Mouse (Mus musculus) lung, embryonic 15.5 days (tissue): ENCODE measurements at regions not wholly inside any gene's neighbourhood (a gene's known extent, or its start where the extent isn't known, plus 50 kb on each side); places are given as distances from the start of the nearest gene placed in this dataset.

ENCODE experiments used
- ATAC-seq: fragments of 200-750 bp; cut with Nextera tagmentation; 2 replicates; pipeline ENCODE4 v1.8.0; 2017; ENCODE audit warnings: moderate number of reproducible peaks, borderline replicate concordance; ENCODE audit not compliant: low FRiP score, low TSS enrichment; ENCODE audit errors: extremely low read depth
- H3K27ac ChIP-seq: fragments of 300-500 bp; sonication (generic); 2 replicates; pipeline ENCODE4 v1.5.1; 2015; ENCODE audit warnings: moderate library complexity, mild to moderate bottlenecking, inconsistent platforms
- H3K27me3 ChIP-seq: fragments of 300-500 bp; sonication (generic); 2 replicates; pipeline ENCODE4 v1.6.1; 2015; ENCODE audit warnings: inconsistent platforms
- H3K36me3 ChIP-seq: fragments of 300-500 bp; sonication (generic); 2 replicates; pipeline ENCODE4 v1.6.1; 2015; ENCODE audit warnings: inconsistent platforms
- H3K4me1 ChIP-seq: fragments of 300-500 bp; sonication (generic); 2 replicates; pipeline ENCODE4 v1.6.1; 2015; ENCODE audit warnings: inconsistent platforms
- H3K4me2 ChIP-seq: fragments of 300-500 bp; sonication (generic); 2 replicates; pipeline ENCODE4 v1.6.1; 2015; ENCODE audit warnings: inconsistent platforms, mild to moderate bottlenecking, moderate library complexity
- H3K4me3 ChIP-seq: fragments of 300-500 bp; sonication (generic); 2 replicates; pipeline ENCODE4 v1.5.1; 2015; ENCODE audit warnings: mild to moderate bottlenecking, inconsistent platforms
- H3K9ac ChIP-seq: fragments of 300-500 bp; sonication (generic); 2 replicates; pipeline ENCODE4 v1.6.1; 2015; ENCODE audit warnings: inconsistent platforms
- H3K9me3 ChIP-seq: fragments of 300-500 bp; sonication (generic); 2 replicates; pipeline ENCODE4 v1.6.1; 2016; ENCODE audit warnings: inconsistent platforms
- WGBS: fragments of 180-500 bp; shearing (Covaris S2); methylation state at CpG from one replicate; pipeline ENCODE4 v1.1.7; 2015; 5-methylcytosine and 5-hydroxymethylcytosine counted together

DNA sequence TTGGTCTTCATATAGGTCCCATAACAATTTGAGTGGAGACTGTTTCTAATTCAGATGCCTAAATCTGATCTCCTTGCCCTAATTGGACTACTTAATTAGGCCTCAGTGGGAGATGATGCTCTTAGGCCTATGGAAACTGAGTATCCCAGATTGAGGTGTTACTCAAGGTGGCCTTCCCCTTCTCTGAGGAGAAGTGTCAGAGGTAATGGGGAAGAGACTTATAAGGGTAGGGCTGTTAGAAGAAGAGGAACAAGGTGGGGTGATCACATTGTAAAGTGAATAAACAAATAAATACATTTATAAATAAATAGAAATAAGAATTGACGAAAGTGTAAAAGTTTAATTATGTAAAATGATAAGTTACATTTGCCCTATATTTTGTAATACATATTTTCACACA, 65.3 kb upstream of the Hgf start:
- no peak overlapping the region for H3K27ac ChIP-seq
- no peak overlapping the region for H3K9ac ChIP-seq

DNA sequence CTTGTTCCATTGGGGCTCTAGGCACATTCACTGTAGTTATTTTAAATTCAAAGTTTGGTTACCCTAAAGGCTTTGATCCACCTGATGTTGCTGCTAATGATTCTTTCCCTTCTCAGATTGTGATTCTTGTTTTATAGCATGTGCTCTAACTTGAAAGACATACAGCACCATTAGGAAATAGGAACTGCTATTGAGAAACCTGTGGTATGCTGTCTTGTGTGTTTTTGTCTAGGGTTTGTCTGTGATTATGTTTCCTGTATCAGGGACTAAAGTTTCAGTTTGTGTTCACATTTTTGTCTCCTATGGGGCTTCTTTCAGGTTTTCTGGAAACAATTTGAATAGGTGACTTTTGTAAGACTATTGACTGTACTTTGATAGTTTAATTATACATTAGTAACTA, 63.5 kb upstream of the Hgf start:
- Histone ChIP-seq H3K4me2 (no peak overlapping the region), H3K4me1 (no peaks in the 10 kb centered on the region), H3K27me3 (no peaks in the 10 kb centered on the region), H3K9me3 (no peaks in the 10 kb centered on the region), H3K27ac (no peak overlapping the region), H3K36me3 (no peaks in the 10 kb centered on the region), H3K4me3 (no peak overlapping the region), H3K9ac (no peak overlapping the region)
- no peak for ATAC-seq

More for the DNA sequence above, 65.3 kb upstream of the Hgf start:
- WGBS = 81% methylated on average over 1 of the region's 1 CpGs
- Histone ChIP-seq H3K4me3 (no peak overlapping the region), H3K9me3 (no peaks in the 10 kb centered on the region), H3K27me3 (no peaks in the 10 kb centered on the region), H3K4me2 (no peak overlapping the region), H3K4me1 (no peaks in the 10 kb centered on the region), H3K36me3 (no peaks in the 10 kb centered on the region)
- ATAC-seq = no peak

DNA sequence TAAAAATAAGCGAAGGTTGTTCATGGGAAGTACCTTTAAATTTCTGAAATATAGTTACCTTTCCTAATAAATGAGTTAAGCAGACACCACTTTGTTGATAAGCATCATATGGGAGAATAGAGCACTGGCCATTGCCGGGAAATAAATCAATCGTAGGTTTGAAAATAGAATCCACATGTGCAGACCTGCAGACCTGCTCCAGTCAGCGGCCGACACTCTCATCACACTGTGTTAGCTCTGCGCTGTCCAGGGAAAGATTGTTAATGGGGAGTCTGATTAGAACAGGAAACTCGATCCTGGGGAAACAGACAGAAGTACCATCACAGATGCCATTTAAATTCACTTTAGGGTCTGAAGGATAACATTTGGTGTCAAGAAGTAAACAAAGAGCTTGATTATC, 53.4 kb upstream of the Hgf start:
- 27% methylated on average over 7 of the region's 7 CpGs for WGBS

More for the DNA sequence above, 53.4 kb upstream of the Hgf start:
- Histone ChIP-seq H3K4me2 (no peak overlapping the region), H3K27me3 (no peaks in the 10 kb centered on the region), H3K4me3 (no peak overlapping the region), H3K27ac (no peak overlapping the region), H3K36me3 (no peaks in the 10 kb centered on the region), H3K4me1 (no peaks in the 10 kb centered on the region), H3K9me3 (no peaks in the 10 kb centered on the region), H3K9ac (no peak overlapping the region)
- no peak for ATAC-seq
